34 mouse cellular contexts compared by ENCODE assay signal in genomic region chr2:76903351-76903750, GRCm38 (mm10).
"Had no signal": no experiment of that assay in that cellular context is flagged by ENCODE, and none has a peak within 500 bp of the region (broad histone marks: within the 10 kb centered on the region; RNA-seq: fewer than 3 reads in every experiment).

No protein-coding gene starts in this region.

- H3K4me2 ChIP-seq: heart, embryonic 12.5 days; heart, embryonic 13.5 days; heart, embryonic 15.5 days; hindbrain, embryonic 12.5 days; hindbrain, embryonic 13.5 days; hindbrain, embryonic 14.5 days; hindbrain, embryonic 15.5 days; intestine, embryonic 15.5 days; kidney, embryonic 15.5 days had no signal

- H3K36me3 ChIP-seq: hindbrain, embryonic 10.5 days; hindbrain, embryonic 12.5 days; hindbrain, embryonic 13.5 days; hindbrain, embryonic 15.5 days; intestine, embryonic 15.5 days; kidney, embryonic 15.5 days had no signal

- H3K27ac ChIP-seq: heart, embryonic 13.5 days; heart, embryonic 15.5 days; hindbrain, embryonic 10.5 days; hindbrain, embryonic 12.5 days; hindbrain, embryonic 13.5 days; hindbrain, embryonic 14.5 days; hindbrain, embryonic 15.5 days; hindbrain, postnatal 0 days; intestine, embryonic 15.5 days; kidney, embryonic 15.5 days; kidney, postnatal 0 days; layer of hippocampus, adult 2 months; left cerebral cortex, adult 2 months had no signal

- H3K4me1 ChIP-seq: hindbrain, embryonic 10.5 days; hindbrain, embryonic 12.5 days; hindbrain, embryonic 13.5 days; hindbrain, embryonic 15.5 days; intestine, embryonic 15.5 days; kidney, embryonic 15.5 days had no signal

- ATAC-seq: hindbrain, embryonic 16.5 days; hindbrain, postnatal 0 days; inflammation-experienced regulatory T-cells, adult 6 months; intestine, embryonic 15.5 days; intestine, embryonic 16.5 days; intestine, postnatal 0 days had no signal

- H3K9me3 ChIP-seq: heart, embryonic 12.5 days; heart, embryonic 13.5 days; heart, embryonic 15.5 days; hindbrain, embryonic 10.5 days; hindbrain, embryonic 12.5 days; hindbrain, embryonic 13.5 days; hindbrain, embryonic 15.5 days; intestine, embryonic 15.5 days; kidney, embryonic 15.5 days had no signal

- H3K27me3 ChIP-seq: heart, embryonic 12.5 days; heart, embryonic 13.5 days; heart, embryonic 15.5 days; hindbrain, embryonic 12.5 days; hindbrain, embryonic 13.5 days; hindbrain, embryonic 15.5 days; intestine, embryonic 15.5 days; kidney, embryonic 15.5 days had no signal

- H3K4me3 ChIP-seq: heart, embryonic 12.5 days; heart, embryonic 13.5 days; heart, embryonic 15.5 days; hindbrain, embryonic 10.5 days; hindbrain, embryonic 12.5 days; hindbrain, embryonic 13.5 days; hindbrain, embryonic 15.5 days; intestine, embryonic 15.5 days; kidney, embryonic 15.5 days; layer of hippocampus, adult 2 months; left cerebral cortex, adult 2 months had no signal

- DNase-seq: heart, postnatal 10 days; heart, postnatal 14 days; heart, postnatal 36 days; heart, postnatal 4 days; kidney, adult 11 months; kidney, adult 18-20 months; kidney, adult 2 months; kidney, adult 8-10 months; kidney, adult 9 months; kidney, postnatal 10 days; kidney, postnatal 14 days; kidney, postnatal 25 days; kidney, postnatal 36 days; kidney, postnatal 4 days; layer of hippocampus, adult 9-11 months; layer of hippocampus, postnatal 36 days had no signal
